Mouse (Mus musculus) CH12.LX (cell line): Measurements from ENCODE around the gene Psmd5.

Experiments
- BHLHE40 ChIP-seq: IDR thresholded peaks from 2 replicates; pipeline ENCODE4 v1.6.1; 2011; ENCODE audit warnings: mild to moderate bottlenecking, low read depth, low read length, improper control_type of control experiment
- CHD2 ChIP-seq: IDR thresholded peaks from 2 replicates; pipeline ENCODE4 v1.6.1; 2011; ENCODE audit warnings: low read length, improper control_type of control experiment
- CTCF ChIP-seq, 2 experiments: IDR thresholded peaks in 1 of 2; conservative IDR thresholded peaks in 1 of 2; 2 replicates each; pipeline ENCODE4 v1.5.1; 2011 to 2012; ENCODE audit warnings: low read depth in 2 of 2, low read length in 2 of 2, improper control_type of control experiment in 1 of 2, inconsistent platforms in 1 of 2, mild to moderate bottlenecking in 1 of 2, moderate library complexity in 1 of 2
- ELF1 ChIP-seq: IDR thresholded peaks from 2 replicates; pipeline ENCODE4 v1.6.1; 2014; ENCODE audit warnings: low read depth, mild to moderate bottlenecking, inconsistent platforms, low read length, improper control_type of control experiment
- EP300 ChIP-seq: IDR thresholded peaks from 2 replicates; pipeline ENCODE4 v1.6.1; 2011; ENCODE audit warnings: low read length, improper control_type of control experiment
- JUND ChIP-seq: conservative IDR thresholded peaks from 2 replicates; pipeline ENCODE4 v1.6.1; 2011; ENCODE audit warnings: low read depth, low read length, improper control_type of control experiment
- MAX ChIP-seq: IDR thresholded peaks from 2 replicates; pipeline ENCODE4 v1.6.1; 2011; ENCODE audit warnings: low read length, improper control_type of control experiment
- MAZ ChIP-seq: IDR thresholded peaks from 2 replicates; pipeline ENCODE4 v1.6.1; 2012; ENCODE audit warnings: low read depth, mild to moderate bottlenecking, inconsistent platforms, low read length, improper control_type of control experiment, moderate library complexity
- POLR2A ChIP-seq: IDR thresholded peaks from 2 replicates; pipeline ENCODE4 v1.6.1; 2011; ENCODE audit warnings: low read depth, mild to moderate bottlenecking, improper control_type of control experiment, low read length
- POLR2AphosphoS2 ChIP-seq: IDR thresholded peaks from 2 replicates; pipeline ENCODE4 v1.6.1; 2011; ENCODE audit warnings: low read depth, low read length, improper control_type of control experiment
- USF2 ChIP-seq: conservative IDR thresholded peaks from 2 replicates; pipeline ENCODE4 v1.6.1; 2011; ENCODE audit warnings: low read depth, low read length, improper control_type of control experiment
- ZKSCAN1 ChIP-seq: IDR thresholded peaks from 2 replicates; pipeline ENCODE4 v1.6.1; 2012; ENCODE audit warnings: low read depth, inconsistent platforms, low read length, improper control_type of control experiment, borderline replicate concordance
- ZMIZ1 ChIP-seq: IDR thresholded peaks from 2 replicates; pipeline ENCODE4 v1.6.1; 2012; ENCODE audit warnings: low read depth, mild to moderate bottlenecking, inconsistent platforms, low read length, improper control_type of control experiment

- TF ChIP-seq CHD2 (no peak), MAZ (no peak), MAX (no peak), CTCF (conservative IDR thresholded peaks at IDR 0.05 in 1 of 2, IDR thresholded peaks at IDR 0.05 in 1 of 2; ENCODE audit: low read depth in 2 of 2, low read length in 2 of 2) (no peak), POLR2AphosphoS2 (no peak), POLR2A (no peak), EP300 (no peak), ZMIZ1 (no peak), BHLHE40 (no peak), ZKSCAN1 (no peak), ELF1 (no peak), JUND (no peak), USF2 (no peak)
Observed at GRCm38 (mm10) chr2:34896821-34897460, 22.2 kb upstream of the Psmd5 start.
